Mouse (Mus musculus) heart, embryonic 12.5 days (tissue): ENCODE data around the gene Esd. TPM values are rescaled to one million over a fixed set of nuclear protein-coding genes. Genes with fewer than 3 reads are reported as not detected.

Source experiments
- ATAC-seq: fragments of 200-750 bp; cut with Nextera tagmentation; 2 replicates; pipeline ENCODE4 v1.8.0; 2017; ENCODE audit warnings: moderate TSS enrichment, moderate library complexity; ENCODE audit not compliant: insufficient number of reproducible peaks, low FRiP score
- H3K27ac ChIP-seq: fragments of 300-500 bp; sonication (generic); 2 replicates; pipeline ENCODE4 v1.5.1; 2016; ENCODE audit warnings: mild to moderate bottlenecking, moderate library complexity; ENCODE audit not compliant: poor library complexity, severe bottlenecking
- H3K27me3 ChIP-seq: fragments of 300-500 bp; sonication (generic); replicated peaks from 2 replicates; pipeline ENCODE4 v1.6.1; 2016; ENCODE audit warnings: mild to moderate bottlenecking, moderate library complexity
- H3K36me3 ChIP-seq: fragments of 300-500 bp; sonication (generic); 2 replicates; pipeline ENCODE4 v1.6.1; 2016; ENCODE audit warnings: mild to moderate bottlenecking, moderate library complexity
- H3K4me1 ChIP-seq: fragments of 300-500 bp; sonication (generic); replicated peaks from 2 replicates; pipeline ENCODE4 v1.6.1; 2016; ENCODE audit warnings: mild to moderate bottlenecking
- H3K4me2 ChIP-seq: fragments of 300-500 bp; sonication (generic); 2 replicates; pipeline ENCODE4 v1.6.1; 2016; ENCODE audit warnings: mild to moderate bottlenecking, moderate library complexity
- H3K4me3 ChIP-seq: fragments of 300-500 bp; sonication (generic); 2 replicates; pipeline ENCODE4 v1.5.1; 2016; ENCODE audit warnings: mild to moderate bottlenecking
- H3K9ac ChIP-seq: fragments of 300-500 bp; sonication (generic); 2 replicates; pipeline ENCODE4 v1.6.1; 2016; ENCODE audit warnings: mild to moderate bottlenecking, moderate library complexity
- H3K9me3 ChIP-seq: fragments of 300-500 bp; sonication (generic); replicated peaks from 2 replicates; pipeline ENCODE4 v1.6.1; 2016; ENCODE audit warnings: mild to moderate bottlenecking, moderate library complexity
- WGBS: fragments of 180-500 bp; shearing (Covaris S2); methylation state at CpG from one replicate; pipeline ENCODE4 v1.1.7; 2016; 5-methylcytosine and 5-hydroxymethylcytosine counted together
- polyA plus RNA-seq: library from polyadenylated mRNA; unstranded; fragments of >200 nt; fragmentation: Nextera tagmentation; extraction: Ambion mirVana; gene quantifications from 2 replicates; pipeline ENCODE4 v1.2.1, GENCODE M21; 2016

Esd gene
- polyA plus RNA-seq, 1 experiment from 2014 or later, result 275 TPM

GRCm38 (mm10) chr14:74797386-74798062 lies 65.4 kb downstream of the Esd start:
- peaks cover 58% of the 10 kb centered on the region for H3K36me3 ChIP-seq

DNA sequence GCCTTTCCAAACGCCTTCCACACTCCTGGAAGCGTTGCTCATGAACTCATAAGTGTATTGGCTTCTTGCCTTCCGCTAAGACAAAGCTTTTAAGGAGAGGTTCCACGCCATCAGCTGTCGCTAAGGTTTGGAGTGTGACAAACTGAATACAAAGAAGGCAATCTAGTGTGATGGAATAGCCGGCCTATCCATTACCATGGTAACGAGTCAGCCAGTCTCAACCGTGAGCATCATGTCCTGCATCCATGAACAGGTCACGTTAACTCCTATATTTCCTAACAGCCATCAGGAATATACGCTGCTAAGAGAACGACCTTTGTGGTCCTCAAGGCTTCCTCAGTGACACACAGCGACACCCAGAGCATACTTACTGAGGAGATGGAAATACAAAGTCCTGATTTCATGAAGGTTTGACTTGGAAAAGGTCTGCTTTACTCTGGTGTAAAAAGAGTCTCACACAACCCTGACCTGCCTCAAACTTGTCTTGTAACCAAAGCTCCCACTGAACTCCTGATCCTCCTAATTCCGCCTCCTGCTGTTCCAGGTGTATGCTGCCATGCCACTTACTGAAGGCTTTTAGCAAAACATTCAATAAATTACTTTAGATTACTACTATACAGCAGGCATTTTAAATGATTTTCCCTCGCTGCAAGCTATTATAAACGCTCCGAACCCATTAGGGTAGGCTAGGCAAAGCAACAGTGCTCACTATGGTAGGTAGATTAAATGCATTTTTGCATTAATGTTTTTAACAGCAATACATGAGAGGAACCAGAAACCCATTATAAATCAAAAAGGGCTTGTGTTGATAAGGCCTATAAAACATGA lies 66.2 kb downstream of the Esd start:
- H3K9me3 ChIP-seq, result peaks cover 8% of the 10 kb centered on the region
- 0 out of 2 replicates have a peak, but pooled peaks cover under 1% of the 10 kb centered on the region for H3K4me1 ChIP-seq
- no peak for ATAC-seq
- H3K9ac ChIP-seq, result no peak overlapping the region
- H3K36me3 ChIP-seq, result peaks cover 57% of the 10 kb centered on the region
- H3K27me3 ChIP-seq, result no peaks in the 10 kb centered on the region
- H3K4me2 ChIP-seq, result no peak overlapping the region
- H3K4me3 ChIP-seq, result no peak overlapping the region
- 85% methylated on average over 16 of the region's 16 CpGs for WGBS
- no peak overlapping the region for H3K27ac ChIP-seq

More at GRCm38 (mm10) chr14:74797386-74798062, 65.4 kb downstream of the Esd start:
- Histone ChIP-seq H3K9me3 (peaks cover 8% of the 10 kb centered on the region), H3K27ac (no peak overlapping the region), H3K4me3 (no peak overlapping the region), H3K27me3 (no peaks in the 10 kb centered on the region), H3K9ac (no peak overlapping the region), H3K4me2 (no peak overlapping the region), H3K4me1 (0 out of 2 replicates have a peak, but pooled peaks cover 7% of the 10 kb centered on the region)
- WGBS, result 86% methylated on average over 10 of the region's 10 CpGs
- no peak for ATAC-seq

Other genes with a start within 250 kb of the Esd start
- gene Htr2a, start 91.5 kb upstream of the Esd start, polyA plus RNA-seq, result 1.4 TPM in 2 replicates
- 16.2 and 16.6 TPM in 2 replicates for gene Lrch1, start 215.6 kb downstream of the Esd start, polyA plus RNA-seq